Mouse (Mus musculus) bone marrow macrophage, adult 2 months (primary cell): Measurements from ENCODE around the gene Mrnip.

Source experiments
- CTCF ChIP-seq: IDR thresholded peaks from 2 replicates; pipeline ENCODE4 v1.5.1; 2012; ENCODE audit warnings: low read depth, mild to moderate bottlenecking, low read length, moderate library complexity
- POLR2A ChIP-seq: IDR thresholded peaks from 2 replicates; pipeline ENCODE4 v1.6.1; 2012; ENCODE audit warnings: mild to moderate bottlenecking, low read depth, low read length, borderline replicate concordance

DNA sequence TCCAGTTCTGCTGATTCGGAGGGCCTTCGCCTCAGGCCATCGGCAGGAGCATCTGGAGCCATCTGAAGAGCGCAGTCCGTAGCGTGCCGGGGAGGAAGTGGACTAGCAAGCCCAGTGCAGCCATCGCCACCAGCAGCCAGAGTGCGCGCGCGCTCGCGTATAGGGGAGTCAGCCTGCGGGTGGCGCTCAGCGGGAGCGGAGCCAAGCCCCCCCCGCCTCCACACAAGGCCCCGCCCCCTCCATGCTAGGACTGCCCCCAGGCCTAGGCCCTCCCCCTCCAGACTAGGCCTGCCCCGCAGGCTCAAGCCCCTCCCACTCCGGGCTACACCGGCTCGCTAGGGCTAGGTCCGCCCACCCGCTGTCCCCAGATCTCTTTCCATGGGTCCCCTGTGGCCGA, 62.3 kb downstream of the Mrnip start:
- TF ChIP-seq CTCF (no peak), POLR2A (no peak)
